Mouse (Mus musculus) megakaryocyte, embryonic 14.5 days (primary cell): Measurements from ENCODE around the gene Psmb7.

ENCODE experiments used
- FLI1 ChIP-seq: IDR thresholded peaks from 2 replicates; pipeline ENCODE4 v1.6.1; 2012; ENCODE audit warnings: low read length, inconsistent platforms, mixed read lengths
- GATA1 ChIP-seq: IDR thresholded peaks from 3 replicates; pipeline ENCODE4 v1.6.1; 2012; ENCODE audit warnings: mixed read lengths, low read length, inconsistent platforms, borderline replicate concordance

- no peak for TF ChIP-seq GATA1
- TF ChIP-seq FLI1, result no peak
Measured at GRCm38 (mm10) chr2:38623821-38624590, 19.9 kb downstream of the Psmb7 start.
